Mouse (Mus musculus) embryo, embryonic 10.5 days (tissue): ENCODE results near the gene Ring1.

Source experiments
- DNase-seq: peaks from one replicate; pipeline ENCODE4 v3.0.0-alpha.2; 2015; ENCODE audit warnings: low spot score

The Ring1 gene

DNA sequence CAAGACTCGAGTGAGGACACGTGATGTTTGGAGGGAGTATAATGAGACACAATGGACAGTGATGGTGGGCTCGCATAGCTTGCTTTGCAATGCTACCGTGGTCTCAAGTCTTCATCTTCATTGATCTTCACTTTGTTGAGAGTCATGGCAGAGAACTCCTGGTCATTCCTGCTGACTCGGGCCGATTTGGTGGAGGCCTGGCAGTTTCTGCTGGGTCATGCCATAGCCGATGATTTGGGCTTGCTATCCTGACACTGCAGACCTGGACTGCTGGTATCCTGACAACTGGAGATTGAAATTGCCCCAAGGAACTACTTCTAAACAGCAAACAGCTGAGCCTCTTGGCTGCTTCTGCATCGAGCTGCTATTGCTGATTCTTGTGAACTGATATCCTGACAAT is 29.5 kb downstream of the Ring1 start:
- DNase-seq = no peak

- peak; percentile 91 for DNase-seq
Measured at GRCm38 (mm10) chr17:33991788-33992664, 32.5 kb downstream of the Ring1 start.

DNA sequence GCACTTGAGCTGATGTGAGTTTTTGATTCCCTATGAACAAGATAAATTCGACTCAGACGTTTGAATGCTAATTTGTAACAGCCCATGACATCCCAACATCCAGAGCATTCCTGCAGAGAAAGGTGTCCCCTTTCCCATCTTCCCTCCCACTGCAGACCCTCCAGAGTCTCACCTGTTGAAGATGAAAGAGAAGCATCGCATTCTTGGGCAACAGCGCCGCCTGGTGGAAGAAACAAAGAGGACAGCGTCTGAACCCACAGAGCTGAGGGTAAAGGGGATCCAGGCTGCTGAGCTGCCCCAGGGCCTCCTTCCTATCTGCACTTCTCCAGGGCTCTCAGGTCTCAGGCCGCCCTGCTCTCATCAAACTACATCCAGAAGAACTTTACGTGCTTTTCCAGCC is 42.3 kb downstream of the Ring1 start:
- peak; percentile 77 for DNase-seq

DNA sequence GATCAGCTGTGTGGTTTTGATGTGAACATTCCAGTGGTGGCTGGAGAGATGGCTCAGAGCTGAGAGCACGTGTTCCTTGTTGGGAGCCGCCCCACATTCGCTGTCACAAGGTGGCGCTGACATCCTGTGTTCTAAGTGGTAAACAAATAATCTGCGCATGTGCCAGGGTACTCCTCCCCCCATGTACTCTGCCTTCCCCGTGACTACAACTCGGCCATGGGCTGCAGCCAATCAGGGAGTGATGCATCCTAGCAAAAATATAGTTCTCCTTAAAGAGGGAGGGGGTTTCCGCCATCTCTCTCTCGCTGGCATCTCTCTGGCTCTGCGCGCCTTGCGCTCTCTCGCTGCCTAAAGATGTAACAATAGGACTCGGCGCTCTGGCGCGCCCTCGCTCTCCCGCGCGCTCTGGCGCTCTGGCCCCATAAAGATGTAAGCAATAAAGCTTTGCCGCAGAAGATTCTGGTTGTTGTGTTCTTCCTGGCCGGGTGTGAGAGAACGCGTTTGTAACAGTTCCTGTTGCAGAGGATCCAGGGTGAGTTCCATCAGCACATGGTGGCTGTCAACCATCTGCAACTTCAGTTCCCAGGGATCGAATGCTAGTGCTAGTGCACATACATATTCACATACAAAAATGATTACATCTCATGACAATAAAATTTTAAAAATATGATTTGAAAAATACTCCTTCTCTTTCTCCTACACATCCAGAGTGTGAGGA is 43.1 kb downstream of the Ring1 start:
- peak; percentile 97 for DNase-seq

- no peak for DNase-seq
Measured at GRCm38 (mm10) chr17:33980181-33981035, 44.1 kb downstream of the Ring1 start.

- no peak for DNase-seq
Measured at GRCm38 (mm10) chr17:33979512-33980050, 44.9 kb downstream of the Ring1 start.

GRCm38 (mm10) chr17:33978631-33979031 is 45.8 kb downstream of the Ring1 start:
- peak; percentile 60 for DNase-seq

DNA sequence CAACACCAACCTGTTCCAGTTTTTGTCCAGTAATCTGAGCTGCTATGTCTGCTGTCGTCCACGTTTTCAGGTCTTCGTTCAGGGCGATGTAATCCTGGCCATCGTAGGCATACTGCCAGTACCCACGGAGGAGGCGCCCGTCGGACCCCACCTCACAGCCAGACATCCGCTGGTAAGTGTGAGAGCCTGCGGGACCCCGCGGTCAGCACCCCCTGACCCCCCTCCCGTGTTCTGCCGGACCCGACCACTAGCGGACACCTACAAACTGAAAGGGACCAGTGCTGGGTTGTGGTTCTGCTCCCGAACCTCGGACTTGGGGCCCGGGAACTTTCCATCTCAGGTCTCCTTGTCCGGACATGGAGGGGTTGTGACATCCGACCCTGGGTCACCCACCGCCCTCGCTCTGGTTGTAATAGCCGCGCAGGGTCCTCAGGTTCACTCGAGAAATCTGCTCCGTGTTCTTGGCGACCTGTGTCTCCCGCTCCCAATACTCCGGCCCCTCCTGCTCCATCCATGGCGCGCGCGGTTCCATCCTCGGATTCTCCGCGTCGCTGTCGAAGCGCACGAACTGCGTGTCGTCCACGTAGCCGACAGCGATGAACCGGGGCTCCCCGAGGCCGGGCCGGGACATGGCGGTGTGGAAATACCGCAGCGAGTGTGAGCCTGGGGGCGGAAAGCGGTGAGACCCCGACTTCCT is 46.5 kb downstream of the Ring1 start:
- DNase-seq = no peak

DNA sequence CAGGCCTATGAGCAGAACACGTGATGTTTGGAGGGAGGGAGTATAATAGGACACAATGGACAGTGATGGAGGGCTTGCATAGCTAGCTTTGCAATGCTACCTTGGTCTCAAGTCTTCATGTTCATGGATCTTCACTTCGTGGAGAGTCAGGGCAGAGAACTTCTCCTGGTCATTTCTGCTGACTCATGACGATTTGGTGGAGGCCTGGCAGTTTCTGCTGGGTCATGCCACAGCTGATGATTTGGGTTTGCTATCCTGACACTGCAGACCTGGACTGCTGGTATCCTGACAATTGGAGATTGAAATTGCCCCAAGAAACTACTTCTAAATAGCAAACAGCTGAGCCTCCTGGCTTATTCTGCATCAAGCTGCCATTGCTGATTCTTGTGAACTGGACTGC is 50.9 kb downstream of the Ring1 start:
- no peak for DNase-seq

GRCm38 (mm10) chr17:33972691-33973090 is 51.8 kb downstream of the Ring1 start:
- peak; percentile 71 for DNase-seq
